ENCODE assay signal across 20 mouse cellular contexts in genomic region chr19:28600866-28601265, GRCm38 (mm10).
DNase-seq lines count a peak whose midpoint lies in the region; TF ChIP-seq lines count a peak whose summit lies in the region.
"Had no signal": no experiment of that assay in that cellular context is flagged by ENCODE, and none has a peak within 500 bp of the region (broad histone marks: within the 10 kb centered on the region; RNA-seq: fewer than 3 reads in every experiment).

No protein-coding gene starts in this region.

- DNase-seq in heart, adult 11 months: peak; percentile 21
- no peak for DNase-seq in heart, adult 2 months
- DNase-seq in adrenal gland, adult 2 months: peak; percentile 57
- DNase-seq in adrenal gland, postnatal 10 days: peak; percentile 39
- DNase-seq in layer of hippocampus, postnatal 36 days: no peak
- no peak for DNase-seq in right cerebral cortex, postnatal 36 days (ENCODE audit: low spot score in 2 of 2)
- DNase-seq: cerebellum, adult 11-12 months; cerebellum, adult 8-10 months; cerebellum, postnatal 10 days; cerebellum, postnatal 36 days; embryo, embryonic 11 days; gastrocnemius, postnatal 25 days; kidney, adult 11 months had no signal

- WGBS in heart, adult 2 months: 61% methylated on average over 4 of the region's 4 CpGs

- TF ChIP-seq EP300 in heart, adult 2 months (IDR thresholded peaks at IDR 0.05; ENCODE audit: insufficient read depth, low read depth, low read length): no peak

- H3K27me3 ChIP-seq in heart, adult 2 months (ENCODE audit: control insufficient read depth, insufficient read depth, low read length): no peaks in the 10 kb centered on the region
- H3K27me3 ChIP-seq: embryonic facial prominence, embryonic 13.5 days; forebrain, embryonic 12.5 days; forebrain, embryonic 15.5 days; hindbrain, embryonic 12.5 days; hindbrain, embryonic 15.5 days had no signal

- no peak overlapping the region for H3K4me3 ChIP-seq in heart, adult 2 months
- H3K4me3 ChIP-seq: embryonic facial prominence, embryonic 10.5 days; embryonic facial prominence, embryonic 13.5 days; erythroblast, embryonic 14.5 days; forebrain, embryonic 12.5 days; forebrain, embryonic 15.5 days; hindbrain, embryonic 12.5 days; hindbrain, embryonic 15.5 days had no signal

- no peak for TF ChIP-seq POLR2A in heart, adult 2 months (IDR thresholded peaks at IDR 0.05; ENCODE audit: insufficient read depth, low read depth, low read length)

- intact Hi-C loops in heart, adult 2 months (cut with DNase I): no loop called here

- no peak overlapping the region for H3K27ac ChIP-seq in heart, adult 2 months
- H3K27ac ChIP-seq: embryonic facial prominence, embryonic 10.5 days; embryonic facial prominence, embryonic 13.5 days; forebrain, embryonic 12.5 days; forebrain, embryonic 15.5 days; hindbrain, embryonic 12.5 days; hindbrain, embryonic 15.5 days had no signal

- no peak for TF ChIP-seq CTCF in heart, adult 2 months (IDR thresholded peaks at IDR 0.05)

- H3K4me1 ChIP-seq in heart, adult 2 months (ENCODE audit: control insufficient read depth, insufficient read depth, low read length): no peaks in the 10 kb centered on the region
- H3K4me1 ChIP-seq: embryonic facial prominence, embryonic 10.5 days; embryonic facial prominence, embryonic 13.5 days; forebrain, embryonic 12.5 days; forebrain, embryonic 15.5 days; hindbrain, embryonic 12.5 days; hindbrain, embryonic 15.5 days had no signal

- no peak overlapping the region for H3K9ac ChIP-seq in heart, adult 2 months (ENCODE audit: low read depth, low read length)
- H3K9ac ChIP-seq: embryonic facial prominence, embryonic 13.5 days; forebrain, embryonic 12.5 days; forebrain, embryonic 15.5 days; hindbrain, embryonic 12.5 days; hindbrain, embryonic 15.5 days had no signal

- H3K36me3 ChIP-seq in heart, adult 2 months (ENCODE audit: control insufficient read depth, insufficient read depth, low read length): no peaks in the 10 kb centered on the region
- H3K36me3 ChIP-seq: embryonic facial prominence, embryonic 10.5 days; embryonic facial prominence, embryonic 13.5 days; forebrain, embryonic 12.5 days; forebrain, embryonic 15.5 days; hindbrain, embryonic 12.5 days; hindbrain, embryonic 15.5 days had no signal

- H3K79me2 ChIP-seq in heart, adult 2 months (replicated peaks; ENCODE audit: control insufficient read depth, insufficient read depth, low read length): no peaks in the 10 kb centered on the region

Comparison
In these comparisons a context has a peak if more than half of its experiments do, and no peak if none do; other contexts are left out.
1. DNase-seq: peak in heart, adult 11 months (single experiment), adrenal gland, adult 2 months (single experiment) and adrenal gland, postnatal 10 days (single experiment); none in heart, adult 2 months (0 of 2), layer of hippocampus, postnatal 36 days (0 of 2) and right cerebral cortex, postnatal 36 days (0 of 2).